Mouse (Mus musculus): ENCODE measurements at regions not wholly inside any gene's neighbourhood (a gene's known extent, or its start where the extent isn't known, plus 50 kb on each side); places are given as distances from the start of the nearest gene placed in this dataset.

- DNase-seq, result no peak
Measured at GRCm38 (mm10) chr6:100390258-100390910, 103.1 kb upstream of the Rybp start.

- no peak for DNase-seq
Measured at GRCm38 (mm10) chr6:100387042-100387441, 99.8 kb upstream of the Rybp start.

- no peak for DNase-seq
Measured at GRCm38 (mm10) chr6:100385640-100386039, 98.4 kb upstream of the Rybp start.

- no peak for DNase-seq
Measured at GRCm38 (mm10) chr6:100381046-100381445, 93.8 kb upstream of the Rybp start.

GRCm38 (mm10) chr6:100380536-100380935, 93.3 kb upstream of the Rybp start:
- DNase-seq, result no peak

GRCm38 (mm10) chr6:100379792-100380191, 92.5 kb upstream of the Rybp start:
- no peak for DNase-seq

- no peak for DNase-seq
Measured at GRCm38 (mm10) chr6:100378533-100378874, 91.2 kb upstream of the Rybp start.

GRCm38 (mm10) chr6:100377828-100378532, 90.7 kb upstream of the Rybp start:
- DNase-seq, result no peak

- DNase-seq, result no peak
Measured at GRCm38 (mm10) chr6:100376656-100377055, 89.4 kb upstream of the Rybp start.

GRCm38 (mm10) chr6:100370828-100371227, 83.5 kb upstream of the Rybp start:
- no peak for DNase-seq

- DNase-seq, result no peak
Measured at GRCm38 (mm10) chr6:100370358-100370757, 83.1 kb upstream of the Rybp start.

GRCm38 (mm10) chr6:100366231-100366630, 78.9 kb upstream of the Rybp start:
- no peak for DNase-seq

- no peak for DNase-seq
Measured at GRCm38 (mm10) chr6:100365791-100366190, 78.5 kb upstream of the Rybp start.

GRCm38 (mm10) chr6:100363683-100364082, 76.4 kb upstream of the Rybp start:
- peak; percentile 67 for DNase-seq

- peak; percentile 32 for DNase-seq
Measured at GRCm38 (mm10) chr6:100356617-100357399, 69.5 kb upstream of the Rybp start.

- DNase-seq, result no peak
Measured at GRCm38 (mm10) chr6:100355858-100356257, 68.6 kb upstream of the Rybp start.

- DNase-seq, result no peak
Measured at GRCm38 (mm10) chr6:100347481-100347880, 60.2 kb upstream of the Rybp start.

GRCm38 (mm10) chr6:100345073-100345472, 57.8 kb upstream of the Rybp start:
- no peak for DNase-seq

GRCm38 (mm10) chr6:100341305-100342290, 54.3 kb upstream of the Rybp start:
- no peak for DNase-seq

- no peak for DNase-seq
Measured at GRCm38 (mm10) chr6:100338291-100338690, 51.0 kb upstream of the Rybp start.

Measured in adrenal gland, adult 2 months (tissue).